Mouse (Mus musculus) MN1 (cell line): ENCODE results near the gene Ibtk.
"Not testable (repeated sequence)": the region's sequence is repeated elsewhere in the genome, so short reads cannot be mapped to it uniquely, and the experiment has no call there.

ENCODE experiments used
- DNase-seq: peaks from one replicate; pipeline ENCODE4 v3.0.0-alpha.2; 2016; ENCODE audit warnings: low spot score

Gene Ibtk

DNA sequence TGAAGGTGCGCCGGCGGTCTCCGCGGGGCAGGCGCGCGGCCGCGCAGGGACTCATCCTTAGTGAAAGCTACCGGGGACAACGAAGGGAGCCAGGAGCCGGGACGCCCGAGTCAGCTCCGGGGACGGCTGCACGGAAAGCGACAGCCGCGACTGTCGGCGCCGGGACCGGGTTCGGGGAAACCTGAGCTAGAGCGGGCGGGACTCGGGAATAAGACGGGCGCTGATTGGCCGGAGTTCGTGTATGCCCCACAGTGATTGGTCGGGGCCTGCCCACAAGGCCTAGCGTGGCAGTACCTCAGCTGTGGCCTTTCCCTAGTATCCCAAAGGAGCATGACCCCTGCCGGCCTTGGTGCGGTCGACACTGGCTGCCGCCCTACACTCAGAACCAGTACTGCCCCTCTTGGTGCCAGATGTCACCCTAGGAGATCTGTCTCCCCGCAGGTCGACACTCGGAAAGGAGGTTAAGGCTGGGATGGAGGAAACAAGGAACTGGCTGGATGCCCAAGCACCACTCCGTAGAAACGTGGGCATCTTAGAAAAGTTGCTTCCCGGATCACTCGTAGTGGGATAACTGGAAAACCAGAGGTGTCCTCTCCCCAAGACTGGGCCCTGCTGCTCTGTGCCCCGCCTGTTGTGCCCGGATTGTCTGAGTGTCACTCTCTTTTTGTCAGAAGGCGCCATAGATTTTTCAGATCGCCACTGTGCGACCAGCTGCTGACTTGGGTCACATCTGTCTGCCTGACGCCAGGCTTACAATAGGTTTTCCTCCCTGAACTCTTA is at the start of gene Ibtk:
Gene Ibtk, minus strand, starts transcription at position 193 of the 780 bp plus-strand sequence.
- DNase-seq = peak; percentile 96

DNA sequence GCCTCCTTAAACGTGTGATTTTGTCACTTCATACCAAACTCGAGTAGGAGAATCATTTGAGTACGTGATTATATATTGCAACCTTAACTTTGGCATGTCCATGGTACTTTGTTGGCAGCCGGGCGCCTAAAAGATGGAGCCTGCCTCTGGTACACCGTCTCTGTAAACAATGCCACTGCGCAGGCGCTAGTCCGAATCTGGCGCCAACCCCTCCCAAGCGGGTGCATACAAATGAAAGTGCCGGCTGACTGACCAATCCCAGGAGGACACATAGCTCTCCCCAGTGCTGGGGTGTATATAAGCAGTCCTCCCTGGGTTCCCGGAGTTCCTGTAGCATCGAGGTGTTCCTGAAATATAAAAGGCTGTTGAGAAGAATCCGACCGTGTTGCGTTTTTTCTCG is 42.4 kb upstream of the Ibtk start:
- not testable (repeated sequence) for DNase-seq

GRCm38 (mm10) chr9:85780249-85780648 is 31.1 kb upstream of the Ibtk start:
- DNase-seq = no peak

GRCm38 (mm10) chr9:85779458-85779857 is 30.3 kb upstream of the Ibtk start:
- peak; percentile 62 for DNase-seq

- DNase-seq = no peak
Measured at GRCm38 (mm10) chr9:85777544-85777943, 28.4 kb upstream of the Ibtk start.

DNA sequence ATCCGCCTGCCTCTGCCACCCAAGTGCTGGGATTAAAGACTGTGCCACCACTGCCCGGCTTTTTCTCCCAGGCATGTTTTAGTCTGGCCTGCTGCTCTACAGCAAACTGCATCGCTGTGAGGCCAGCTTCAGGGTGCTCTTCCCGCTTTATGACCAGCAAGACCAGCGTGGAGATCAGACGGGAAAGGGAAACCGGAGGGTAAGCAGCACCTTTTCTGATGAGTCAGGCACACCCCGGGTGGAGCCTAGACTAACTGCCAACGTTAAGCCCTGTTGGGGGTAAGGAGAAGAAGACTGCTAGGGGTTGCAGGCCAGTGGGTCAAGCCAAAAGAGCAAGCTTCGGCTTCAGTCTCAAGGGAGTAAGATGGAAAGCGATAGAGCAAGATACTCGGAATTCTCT is 23.1 kb upstream of the Ibtk start:
- no peak for DNase-seq

DNA sequence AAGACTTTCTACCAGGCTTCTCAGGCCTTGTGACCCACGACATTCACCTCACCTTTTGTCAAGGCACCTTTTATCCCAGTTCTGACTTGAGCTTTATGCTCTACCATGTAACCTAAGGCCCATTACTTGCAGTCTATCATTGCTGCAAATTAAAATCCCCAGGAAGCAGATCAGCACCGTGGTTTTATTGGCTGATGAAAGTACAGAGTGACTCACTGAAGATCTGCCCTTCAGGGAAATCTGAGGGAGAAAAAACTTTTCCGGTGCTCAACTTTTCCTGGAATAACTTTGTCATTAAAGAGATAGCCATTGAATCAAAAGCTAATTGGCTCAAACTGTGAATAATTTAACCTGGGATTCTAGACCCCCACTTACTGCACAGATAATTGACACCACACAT is 22.3 kb upstream of the Ibtk start:
- no peak for DNase-seq

- DNase-seq = no peak
Measured at GRCm38 (mm10) chr9:85770369-85770768, 21.2 kb upstream of the Ibtk start.

DNA sequence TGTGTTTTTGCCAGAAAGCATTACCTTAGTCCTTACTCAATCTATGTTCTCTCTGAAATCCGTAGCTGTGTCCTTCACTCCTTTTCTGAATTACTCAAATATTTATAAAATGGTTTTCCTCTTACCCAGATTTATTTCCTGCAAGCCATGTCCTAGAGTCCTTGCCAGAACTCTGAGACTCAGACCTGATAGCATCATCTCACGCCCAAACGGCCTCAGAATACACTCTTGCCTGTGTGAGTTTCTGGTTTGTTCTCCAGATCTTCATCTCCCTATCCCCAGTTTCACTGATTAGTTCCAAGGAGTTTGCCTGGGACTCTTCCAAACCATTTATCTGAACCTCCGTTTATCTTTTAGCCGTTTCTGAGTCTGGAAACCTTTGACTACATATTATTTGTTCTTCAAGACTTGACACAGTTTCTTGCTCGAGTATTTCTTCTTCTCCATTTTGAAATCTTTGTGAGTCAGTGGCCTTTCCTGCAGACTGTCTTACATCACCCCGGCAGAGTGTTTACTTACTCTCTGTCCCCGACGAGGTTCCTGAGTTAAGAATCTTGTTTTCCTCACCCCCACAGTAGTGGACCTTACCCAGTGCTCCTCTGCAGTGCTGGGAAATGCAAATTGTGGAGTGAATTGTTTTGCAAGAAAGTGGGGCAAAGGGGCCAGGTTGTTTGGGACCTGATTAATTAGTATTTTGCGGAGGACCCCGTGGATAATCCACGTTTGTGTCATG is 20.1 kb upstream of the Ibtk start:
- no peak for DNase-seq

DNA sequence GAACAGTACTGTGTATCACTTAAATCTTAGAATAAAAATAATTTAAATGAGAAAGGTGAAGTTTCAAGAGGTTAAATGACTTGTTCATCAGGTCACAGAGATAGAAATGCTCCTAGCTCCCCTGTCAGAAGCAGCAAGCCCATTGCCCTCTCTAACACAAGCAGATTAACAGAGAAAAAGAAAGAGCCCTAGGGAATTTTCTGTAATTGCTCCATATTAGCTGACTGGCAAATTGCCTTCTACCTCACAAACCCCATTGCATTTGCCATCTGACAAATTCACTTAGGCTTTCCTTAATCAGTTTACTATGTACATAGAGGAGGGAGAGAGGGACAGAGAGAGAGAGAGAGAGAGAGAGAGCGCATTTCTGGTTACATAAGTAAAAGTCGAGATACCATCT is 18.1 kb upstream of the Ibtk start:
- peak; percentile 83 for DNase-seq

DNA sequence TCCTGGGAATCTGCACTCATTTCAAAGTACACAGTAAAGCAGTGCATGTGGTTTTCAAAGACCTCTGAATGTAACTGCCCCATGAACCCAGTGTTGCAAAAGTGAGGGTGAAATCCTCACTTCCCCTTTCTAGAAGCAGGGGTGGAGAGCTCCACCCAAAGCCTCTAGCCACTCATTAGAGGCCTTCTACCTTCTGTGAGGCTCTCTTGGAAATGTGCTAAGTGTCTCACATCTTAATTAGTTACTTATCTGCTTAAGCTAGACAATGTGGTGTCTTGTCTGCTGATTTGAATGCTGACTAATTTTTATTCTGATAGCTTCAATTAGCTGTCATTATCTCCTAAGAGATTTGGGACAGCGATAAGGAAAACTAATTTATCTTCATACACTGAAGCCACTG is 13.3 kb upstream of the Ibtk start:
- DNase-seq = no peak

DNA sequence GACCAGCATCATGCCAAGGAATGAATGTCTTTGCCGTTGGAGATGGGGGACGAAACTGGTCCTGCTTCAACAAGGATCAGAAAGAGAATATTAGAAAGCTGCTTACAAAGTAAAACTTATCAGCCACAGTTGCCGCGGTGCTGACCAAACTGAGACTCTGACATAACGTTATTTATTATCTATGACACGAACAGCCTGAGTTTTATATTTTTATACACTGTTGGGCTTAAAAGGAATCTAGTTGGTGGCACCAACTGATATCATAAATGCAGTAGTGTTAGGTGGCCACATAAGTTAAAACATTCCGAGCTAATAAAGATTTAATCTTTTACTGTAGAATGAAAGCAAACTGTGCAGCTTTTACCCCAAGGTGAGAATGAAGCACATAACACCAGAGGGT is 1.7 kb upstream of the Ibtk start:
- DNase-seq = no peak

DNA sequence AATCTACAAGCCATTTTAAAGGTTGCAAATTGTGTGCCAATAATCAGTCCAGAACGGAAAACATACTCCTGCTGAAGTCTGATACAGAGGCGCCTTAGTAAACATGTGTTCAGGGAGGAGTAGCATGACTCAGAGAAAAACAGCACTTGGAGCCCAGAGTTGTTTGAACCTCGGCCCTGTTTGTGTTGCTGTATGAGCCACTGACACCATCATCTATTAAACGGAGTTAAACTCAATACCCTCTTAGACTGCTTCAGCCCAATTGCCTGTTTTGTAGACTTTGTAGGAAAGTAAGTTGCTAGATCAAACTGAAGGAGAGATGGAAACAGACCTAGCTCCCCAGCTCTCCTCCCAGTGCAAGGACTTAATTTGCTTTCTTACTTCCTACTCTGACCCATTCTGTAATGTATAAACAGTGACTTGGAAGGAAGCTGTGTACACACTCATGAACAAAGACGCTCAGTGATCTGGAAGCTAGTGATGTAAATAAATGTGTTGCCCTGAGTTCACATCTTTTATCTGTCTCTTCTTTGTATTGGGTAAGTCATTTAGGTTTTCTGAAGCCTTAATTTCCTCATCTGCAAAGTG is 882 bp upstream of the Ibtk start:
- peak; percentile 52 for DNase-seq

- peak; percentile 81 for DNase-seq
Measured at GRCm38 (mm10) chr9:85748204-85749141, 661 bp downstream of the Ibtk start.

DNA sequence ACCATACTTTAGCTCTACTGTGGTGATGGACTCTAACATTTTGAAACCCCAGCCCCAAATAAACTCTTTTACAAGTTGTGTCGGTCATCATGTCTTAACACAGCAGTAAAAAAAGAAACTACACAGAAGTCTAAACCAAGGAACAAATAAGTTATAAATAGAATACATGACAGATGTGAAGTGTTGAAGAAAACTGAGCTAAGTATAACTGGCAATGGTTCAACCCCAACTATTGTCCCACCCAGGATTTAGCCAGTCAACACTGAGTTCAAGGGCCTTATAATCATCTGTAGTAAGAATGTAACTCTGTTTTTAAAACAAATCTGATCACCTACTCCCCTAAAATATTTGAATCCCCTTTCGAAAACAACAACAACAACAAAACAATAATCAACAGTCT is 3.6 kb downstream of the Ibtk start:
- no peak for DNase-seq

GRCm38 (mm10) chr9:85743358-85743757 is 5.8 kb downstream of the Ibtk start:
- no peak for DNase-seq

DNA sequence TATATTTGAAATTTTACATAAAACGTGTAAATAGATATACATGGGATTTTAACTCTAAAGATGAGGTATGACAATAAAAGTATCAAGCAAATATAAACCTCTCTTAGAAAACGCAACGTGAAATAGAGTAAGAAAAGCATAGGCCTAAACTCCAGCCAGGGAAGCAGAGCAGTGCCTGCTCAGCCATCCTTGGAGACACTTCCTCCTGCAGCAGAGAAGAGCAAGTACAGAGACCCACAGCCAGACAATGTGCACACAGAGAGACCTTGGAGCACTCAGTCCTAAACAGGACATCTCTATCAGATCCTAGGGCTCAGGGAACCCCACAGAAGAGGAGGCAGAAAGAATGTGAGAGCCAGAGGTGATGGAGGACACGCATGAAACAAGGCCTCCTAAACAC is 7.0 kb downstream of the Ibtk start:
- DNase-seq = no peak

DNA sequence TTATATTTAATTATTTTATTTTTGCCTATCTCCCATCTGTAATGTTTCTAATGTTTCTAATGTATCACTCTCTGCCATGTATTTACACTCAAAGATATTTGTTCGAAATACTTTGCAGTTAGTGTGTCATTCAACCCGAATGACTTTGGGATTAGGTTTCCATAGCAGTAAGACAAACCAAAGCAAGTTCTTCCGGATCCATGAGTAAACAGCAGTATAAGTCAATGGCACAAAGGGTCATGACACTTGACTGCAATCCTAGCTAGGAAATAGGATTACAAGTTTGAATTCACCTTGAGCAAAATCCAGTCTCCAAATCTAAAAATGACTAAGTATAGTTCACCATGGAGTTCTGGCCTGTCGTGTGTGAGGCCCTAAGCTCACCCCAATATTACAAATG is 9.9 kb downstream of the Ibtk start:
- DNase-seq = no peak

- no peak for DNase-seq
Measured at GRCm38 (mm10) chr9:85734821-85735220, 14.3 kb downstream of the Ibtk start.

DNA sequence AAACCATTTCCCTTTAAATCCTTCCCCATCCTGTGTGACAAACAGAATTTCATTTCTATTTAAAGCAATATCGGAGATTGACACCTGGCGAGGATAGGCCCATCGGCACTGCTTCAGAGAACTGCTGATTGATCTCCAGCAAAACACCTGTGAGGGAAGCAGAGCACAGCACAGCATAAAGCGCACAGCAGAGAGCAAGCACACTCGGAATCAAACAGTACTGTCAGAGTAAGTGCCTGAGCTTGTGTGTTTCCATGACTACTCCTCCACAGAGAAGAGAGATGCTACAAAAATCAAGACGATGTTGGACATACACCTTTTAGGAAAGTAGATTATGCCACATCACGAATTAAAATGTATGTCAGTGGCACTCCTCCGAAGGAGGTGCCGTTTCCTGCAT is 25.1 kb downstream of the Ibtk start:
- DNase-seq = no peak

- no peak for DNase-seq
Measured at GRCm38 (mm10) chr9:85717336-85717735, 31.8 kb downstream of the Ibtk start.

DNA sequence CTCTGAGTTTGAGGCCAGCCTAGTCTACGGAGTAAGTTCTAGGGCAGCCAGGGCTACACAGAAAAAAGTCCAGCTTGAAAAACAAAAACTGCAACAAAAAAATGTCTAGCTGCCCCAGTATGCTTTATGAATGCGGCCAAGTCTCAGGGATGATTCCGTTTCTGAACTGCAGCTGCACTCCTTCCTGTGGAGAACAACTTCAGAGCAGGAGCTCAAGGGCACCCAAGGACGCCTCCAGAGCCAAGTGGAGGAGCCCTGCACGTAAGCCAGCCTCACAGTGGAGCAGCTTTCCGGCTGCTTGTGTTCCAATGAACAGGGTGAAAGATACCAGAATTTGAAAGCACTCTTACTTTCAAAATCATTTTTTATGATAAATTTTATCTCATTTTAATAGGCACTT is 41.8 kb downstream of the Ibtk start:
- no peak for DNase-seq
